Mouse (Mus musculus): ENCODE results near the gene Gm7324. TPM values are rescaled to one million over a fixed set of nuclear protein-coding genes. Genes with fewer than 3 reads are reported as not detected.
"Not testable (repeated sequence)": the region's sequence is repeated elsewhere in the genome, so short reads cannot be mapped to it uniquely, and the experiment has no call there.

Gene Gm7324
- under 1 TPM; 0.17 to 0.78 TPM for total RNA-seq (2021)

- intact Hi-C loops (cut with DNase I); DNase-seq (ENCODE audit: low spot score): not testable (repeated sequence)
Measured at GRCm38 (mm10) chr14:43697621-43698020, at the start of gene Gm7324. Gm7324 (plus strand) TSS chr14:43697828.

GRCm38 (mm10) chr14:43677099-43677498, 20.5 kb upstream of the Gm7324 start, which contains the start of gene Gm8165:
Gm8165 (minus strand) TSS chr14:43677199.
- intact Hi-C loops (cut with DNase I); DNase-seq (ENCODE audit: low spot score): not testable (repeated sequence)

- DNase-seq (ENCODE audit: low spot score); intact Hi-C loops (cut with DNase I): not testable (repeated sequence)
Measured at GRCm38 (mm10) chr14:43727385-43727784, 29.8 kb downstream of the Gm7324 start, which contains the start of gene Gm16506. Gm16506 (minus strand) TSS chr14:43727485.

GRCm38 (mm10) chr14:43747566-43747965, 49.9 kb downstream of the Gm7324 start, which contains the start of gene Gm6526:
Gm6526 (plus strand) TSS chr14:43747866.
- DNase-seq (ENCODE audit: low spot score); intact Hi-C loops (cut with DNase I): not testable (repeated sequence)

Other genes with a start within 250 kb of the Gm7324 start
- not detected for gene Gm5799, start 154.3 kb upstream of the Gm7324 start, total RNA-seq (2021)
- gene Gm17654, start 118.7 kb upstream of the Gm7324 start, total RNA-seq (2021) = not detected
- gene Gm10375, start 89.8 kb upstream of the Gm7324 start, total RNA-seq (2021) = not detected
- gene Gm8165, start 20.6 kb upstream of the Gm7324 start, total RNA-seq (2021) = not detected
- gene Gm16506, start 29.7 kb downstream of the Gm7324 start, total RNA-seq (2021) = not detected
- not detected for gene Gm6526, start 50.0 kb downstream of the Gm7324 start, total RNA-seq (2021)
- gene Gm8180, start 86.9 kb downstream of the Gm7324 start, total RNA-seq (2021) = not detected
- gene Ear1, start 177.7 kb downstream of the Gm7324 start, total RNA-seq (2021) = not detected
- gene Ear10, start 225.7 kb downstream of the Gm7324 start, total RNA-seq (2021) = not detected
- gene Gm8113, start 227.6 kb downstream of the Gm7324 start, total RNA-seq (2021) = 1 to 10 TPM; 3.9 to 4.8 TPM

Data from heart, postnatal 25 days (tissue).